Mouse (Mus musculus) c-Kit-negative CD71-positive TER-119-positive erythroid progenitor cells, embryonic 14.5 days (primary cell): ENCODE measurements around the gene Primpol.
A peak's percentile ranks its signal among the peaks of the same experiment; 100 is the strongest.

ENCODE experiments used
- DNase-seq: peaks from one replicate; pipeline ENCODE4 v3.0.0-alpha.2; 2013; ENCODE audit warnings: low read depth, low spot score

Gene Primpol

DNA sequence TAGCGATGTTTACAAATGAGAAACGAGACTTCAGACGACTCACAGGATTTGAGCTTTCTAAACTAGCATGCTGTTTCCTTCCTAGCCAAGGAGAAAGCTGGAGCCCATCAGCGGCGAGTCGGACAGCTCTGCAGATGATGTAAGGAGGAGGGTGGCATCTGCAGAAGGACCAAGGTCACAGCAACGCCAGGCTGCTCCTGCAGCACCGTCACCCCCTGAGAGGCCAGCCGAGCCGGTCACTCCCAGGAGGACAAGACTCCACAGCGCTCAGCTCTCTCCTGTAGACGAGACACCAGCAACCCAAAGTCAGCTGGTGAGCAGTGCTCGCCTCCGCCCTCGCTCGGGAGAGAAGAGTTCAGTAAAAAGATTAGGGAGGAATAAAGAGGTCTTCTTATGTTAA lies 54.7 kb downstream of the Primpol start:
- DNase-seq = no peak

- DNase-seq = no peak
These were observed 57.6 kb downstream of the Primpol start for GRCm38 (mm10) chr8:46559428-46559827.

- DNase-seq = no peak
These were observed 64.6 kb downstream of the Primpol start for GRCm38 (mm10) chr8:46552441-46552765.

DNA sequence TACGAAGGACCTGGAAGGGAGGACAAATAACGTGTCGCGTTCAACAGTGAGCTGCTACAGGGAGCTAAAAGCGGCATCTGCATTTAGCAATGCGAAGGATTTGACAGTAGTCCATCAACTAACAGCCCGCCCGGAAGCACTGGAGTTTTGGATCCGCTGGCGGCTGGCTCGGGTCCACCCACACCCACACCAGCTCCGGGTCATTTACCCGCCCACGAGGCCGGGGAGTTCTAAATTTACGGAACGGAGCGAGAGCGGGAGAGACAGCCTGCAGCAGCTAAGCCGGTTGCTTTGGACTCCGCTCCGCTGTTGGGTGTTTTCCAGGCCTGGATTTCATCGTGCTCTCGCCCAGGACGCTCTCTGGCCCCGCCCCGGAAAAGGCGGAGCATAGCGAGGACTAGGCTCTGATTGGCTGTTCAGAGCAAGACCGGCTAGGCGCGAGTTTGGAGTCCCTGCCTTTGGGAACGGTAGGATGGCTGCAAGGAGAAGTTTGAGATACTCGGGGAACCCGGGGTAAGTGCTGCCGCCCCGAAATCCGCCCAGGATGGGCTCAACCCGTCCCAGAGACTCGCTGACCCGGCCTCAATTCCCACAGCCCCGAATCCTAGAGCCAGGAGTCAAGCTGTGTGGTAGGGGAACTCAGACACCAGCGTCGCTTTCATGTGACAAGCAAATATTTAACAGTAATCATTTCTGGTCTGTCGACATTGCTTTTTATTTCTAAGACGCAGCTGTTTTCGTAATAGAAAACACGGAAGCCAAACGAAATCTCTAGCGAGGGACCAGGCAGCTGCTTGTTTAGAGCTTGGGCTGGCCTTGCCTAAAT lies 65.2 kb downstream of the Primpol start, which contains the start of gene Cenpu:
Cenpu (plus strand) TSS at position 414 of the 826 bp plus-strand sequence.
- DNase-seq = peak; percentile 100

GRCm38 (mm10) chr8:46551029-46551428 lies 66.0 kb downstream of the Primpol start:
- peak; percentile 72 for DNase-seq

GRCm38 (mm10) chr8:46550058-46550457 lies 67.0 kb downstream of the Primpol start:
- DNase-seq = no peak

GRCm38 (mm10) chr8:46547245-46547644 lies 69.8 kb downstream of the Primpol start:
- peak; percentile 87 for DNase-seq

DNA sequence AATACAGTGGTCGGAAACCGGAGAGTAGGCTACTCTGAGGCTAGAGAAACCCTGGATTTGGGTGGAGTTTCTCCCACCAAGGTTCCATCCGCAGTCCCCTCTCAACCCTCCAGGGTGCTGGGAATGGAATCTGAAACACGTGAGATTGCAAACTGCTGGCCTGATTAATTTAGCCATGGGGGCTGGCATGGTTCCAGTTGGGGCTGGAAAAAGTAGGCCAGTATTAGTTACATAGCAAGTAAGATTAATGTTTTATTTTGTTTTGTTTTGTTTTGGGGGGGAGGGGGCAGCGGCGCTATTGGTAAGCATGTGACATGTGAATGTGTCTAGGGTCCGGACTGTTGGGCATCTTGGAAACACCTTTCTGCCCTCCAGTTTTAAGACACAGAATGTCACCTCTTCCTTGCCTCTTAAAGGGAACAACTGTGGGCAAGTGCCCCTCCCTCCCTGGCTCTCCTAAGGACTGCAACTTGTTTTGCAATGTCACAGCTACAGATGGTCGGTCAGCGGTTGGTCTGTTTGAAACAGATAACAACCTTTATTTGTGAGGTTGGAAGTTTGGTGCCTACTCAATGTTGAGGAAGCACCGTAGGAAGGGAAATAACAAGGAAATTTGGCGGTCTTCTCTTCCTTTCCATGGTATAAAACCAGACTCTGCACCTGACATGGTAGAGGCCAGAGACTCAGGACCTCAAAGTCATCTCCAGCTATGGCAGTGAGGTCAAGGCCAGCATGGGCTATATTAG lies 70.4 kb downstream of the Primpol start:
- DNase-seq = peak; percentile 88

GRCm38 (mm10) chr8:46545854-46546253 lies 71.2 kb downstream of the Primpol start:
- DNase-seq = no peak

GRCm38 (mm10) chr8:46543662-46544061 lies 73.3 kb downstream of the Primpol start:
- no peak for DNase-seq

- DNase-seq = no peak
These were observed 73.8 kb downstream of the Primpol start for GRCm38 (mm10) chr8:46543191-46543590.

GRCm38 (mm10) chr8:46539701-46540100 lies 77.3 kb downstream of the Primpol start:
- peak; percentile 68 for DNase-seq

DNA sequence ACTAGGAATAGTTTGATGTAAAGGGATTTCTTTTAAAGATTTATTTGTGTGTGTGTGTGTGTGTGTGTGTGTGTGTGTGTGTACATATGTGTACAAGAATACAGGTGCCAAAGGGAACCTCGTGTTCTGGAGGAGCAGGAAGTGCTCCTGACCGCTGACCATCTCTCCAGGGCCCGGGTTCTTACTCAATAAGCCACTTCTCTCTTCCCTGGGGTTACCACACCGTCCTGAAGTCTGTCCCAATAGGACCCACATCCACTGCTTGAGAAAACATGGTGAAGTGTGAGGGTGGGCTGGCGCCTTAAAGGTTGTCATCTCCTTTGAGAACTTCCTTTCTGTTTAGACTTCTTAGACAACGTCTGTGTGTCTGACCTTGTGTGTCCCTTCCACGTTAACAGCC lies 83.1 kb downstream of the Primpol start:
- DNase-seq = no peak

- DNase-seq = no peak
These were observed 86.5 kb downstream of the Primpol start for GRCm38 (mm10) chr8:46530541-46530940.

DNA sequence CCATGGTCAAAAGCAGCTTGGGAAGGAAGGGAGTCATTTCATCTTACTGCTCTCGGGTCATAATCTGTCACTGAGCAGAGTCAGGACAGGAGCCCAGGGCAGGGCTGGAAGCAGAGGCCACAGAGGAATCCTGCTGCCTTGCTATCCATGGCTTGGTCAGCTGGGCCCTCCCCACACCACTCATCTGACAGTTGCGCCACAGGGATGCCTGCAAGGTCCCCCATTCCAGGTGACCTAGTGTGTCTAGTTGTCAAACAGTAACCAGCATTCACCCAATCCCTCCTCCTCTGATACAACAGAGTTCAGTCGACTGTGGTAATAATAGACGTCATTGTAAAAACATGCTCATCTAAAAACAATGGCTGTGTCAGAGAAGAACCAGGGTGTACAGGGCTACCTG lies 87.5 kb downstream of the Primpol start:
- no peak for DNase-seq

GRCm38 (mm10) chr8:46526821-46527220 lies 90.2 kb downstream of the Primpol start:
- DNase-seq = no peak

- no peak for DNase-seq
These were observed 90.9 kb downstream of the Primpol start for GRCm38 (mm10) chr8:46526098-46526497.
